Mouse (Mus musculus) urinary bladder, postnatal 0 days (tissue): ENCODE measurements around the gene E030018B13Rik. TPM values are rescaled to one million over a fixed set of nuclear protein-coding genes. Genes with fewer than 3 reads are reported as not detected.

Source experiments
- polyA plus RNA-seq: library from polyadenylated mRNA; unstranded; fragments of >200 nt; fragmentation: Nextera tagmentation; extraction: Ambion mirVana; gene quantifications from 2 replicates; pipeline ENCODE4 v1.2.1, GENCODE M21; 2015

The E030018B13Rik gene
- polyA plus RNA-seq, result 0.21 and 0.25 TPM in 2 replicates

GRCm38 (mm10) chr7:63916268-63916907 lies at the start of gene E030018B13Rik:
TSS of gene E030018B13Rik (plus strand) at chr7:63916857.

GRCm38 (mm10) chr7:63938914-63939396 lies 22.3 kb downstream of the E030018B13Rik start, which contains the start of gene Klf13:
TSS of gene Klf13 (minus strand) at chr7:63938915.

Other genes with a start within 250 kb of the E030018B13Rik start
- gene Klf13, start 22.1 kb downstream of the E030018B13Rik start, polyA plus RNA-seq, result 28.1 and 32.0 TPM in 2 replicates
- gene Trpm1, start 237.0 kb downstream of the E030018B13Rik start, polyA plus RNA-seq, result not detected in 2 replicates